Mouse (Mus musculus): Measurements from ENCODE around the gene Gm10697. TPM values are rescaled to one million over a fixed set of nuclear protein-coding genes. Genes with fewer than 3 reads are reported as not detected.
"Not testable (repeated sequence)": the region's sequence is repeated elsewhere in the genome, so short reads cannot be mapped to it uniquely, and the experiment has no call there.

The Gm10697 gene
- not detected in 2 replicates for polyA plus RNA-seq (2012; rRNA removed)

DNA sequence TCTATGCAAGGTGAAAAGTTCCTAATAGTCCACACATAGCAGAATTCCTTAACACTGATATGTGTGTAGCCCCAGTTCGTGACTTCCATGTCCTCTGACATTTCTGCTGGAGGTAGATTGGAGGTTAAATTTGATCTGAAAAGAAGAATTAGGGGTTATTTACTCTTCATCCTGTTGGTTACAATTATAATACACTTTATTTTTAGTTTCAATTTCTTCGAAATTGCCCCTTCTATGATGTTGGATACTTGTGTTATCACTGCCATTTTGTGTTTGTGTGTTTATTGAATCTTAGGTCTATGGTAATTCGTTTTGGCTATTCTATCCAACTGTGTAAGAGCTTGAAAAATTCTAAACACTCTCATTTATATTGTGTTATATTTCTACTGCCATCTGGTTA is at the start of gene Gm10697:
Gm10697 (minus strand) TSS at position 101 of the 400 bp plus-strand sequence.
- DNase-seq (ENCODE audit: low read depth), result not testable (repeated sequence)

DNA sequence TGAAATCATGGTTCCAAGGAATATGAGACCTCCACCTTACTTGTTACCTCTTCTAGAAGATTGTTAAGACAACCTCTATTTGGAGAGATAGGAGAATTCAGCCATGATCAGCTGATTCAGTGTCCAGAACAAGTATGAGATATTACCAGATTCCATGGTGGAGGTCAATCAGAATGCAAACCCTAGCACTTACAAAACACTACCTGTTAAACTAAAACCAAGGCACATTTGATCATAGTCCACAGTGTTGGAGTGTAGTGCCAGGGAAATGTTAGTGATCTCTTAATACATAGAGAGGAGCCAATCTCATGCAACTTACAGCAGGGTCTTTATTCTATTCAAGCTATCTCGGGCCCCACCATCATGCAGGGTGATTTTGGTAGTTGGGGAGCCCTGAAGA is 42.6 kb upstream of the Gm10697 start:
- DNase-seq (ENCODE audit: low read depth), result not testable (repeated sequence)

- not testable (repeated sequence) for DNase-seq (ENCODE audit: low read depth)
Measured at GRCm38 (mm10) chr3:94054785-94055184, 17.7 kb downstream of the Gm10697 start, which contains the start of gene Gm9125. Gene Gm9125, minus strand, starts transcription at chr3:94054885.

DNA sequence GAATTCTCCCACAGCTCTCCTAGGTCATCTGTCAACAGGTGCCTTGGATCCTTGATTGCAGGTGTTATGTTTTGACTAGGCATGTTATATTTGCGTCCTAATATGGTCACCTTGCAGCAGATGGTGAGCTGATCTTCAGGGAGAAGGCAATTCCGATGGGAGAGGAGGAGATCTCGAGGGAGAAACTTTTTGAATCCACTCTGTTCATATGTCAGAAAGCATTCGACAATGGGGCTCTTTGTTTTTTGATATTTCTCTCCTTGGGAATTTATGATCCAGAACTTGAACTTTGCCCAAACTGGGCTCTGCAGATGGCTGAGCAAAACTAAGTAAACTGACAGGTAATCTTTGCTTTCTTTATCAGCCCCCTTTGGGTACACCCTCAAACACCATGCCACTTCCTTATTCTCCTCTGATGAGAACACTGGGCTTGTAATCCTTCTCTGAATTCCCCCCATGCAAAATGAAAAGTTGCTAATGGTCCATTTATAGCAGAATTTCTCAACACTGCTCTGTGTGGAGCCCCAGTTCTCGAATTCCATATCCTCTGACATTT is 22.8 kb downstream of the Gm10697 start:
- not testable (repeated sequence) for DNase-seq (ENCODE audit: low read depth)

DNA sequence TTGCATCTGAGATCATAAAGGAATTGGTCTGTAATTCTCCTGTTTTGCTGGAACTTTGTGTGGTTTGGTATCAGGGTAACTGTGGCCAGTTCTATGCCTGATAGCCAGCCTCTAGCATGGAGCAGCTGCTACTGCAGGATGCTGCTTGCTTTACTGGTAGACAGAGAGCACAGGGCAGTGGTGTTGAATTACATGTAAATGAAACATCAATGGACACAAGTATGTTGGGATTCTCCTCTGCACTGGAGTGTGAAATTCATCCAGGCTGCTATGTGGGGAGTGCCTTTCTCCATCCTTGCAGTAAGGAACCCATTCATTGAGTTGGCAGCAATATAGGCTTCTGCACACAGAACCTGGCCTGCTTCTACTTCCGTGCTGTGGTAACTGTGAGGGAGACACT is 34.2 kb downstream of the Gm10697 start:
- not testable (repeated sequence) for DNase-seq (ENCODE audit: low read depth)

GRCm38 (mm10) chr3:94034400-94034799 is 38.0 kb downstream of the Gm10697 start:
- DNase-seq (ENCODE audit: low read depth), result not testable (repeated sequence)

Other genes with a start within 250 kb of the Gm10697 start
- not detected in 2 replicates for gene Tdpoz3, start 246.6 kb downstream of the Gm10697 start, polyA plus RNA-seq (2012; rRNA removed)
- gene Gm9117, start 129.1 kb downstream of the Gm10697 start, polyA plus RNA-seq (2012; rRNA removed), result not detected in 2 replicates
- not detected in 2 replicates for gene Tdpoz5, start 111.3 kb downstream of the Gm10697 start, polyA plus RNA-seq (2012; rRNA removed)
- not detected in 2 replicates for gene Gm9125, start 17.8 kb downstream of the Gm10697 start, polyA plus RNA-seq (2012; rRNA removed)
- not detected in 2 replicates for gene Gm10696, start 105.5 kb upstream of the Gm10697 start, polyA plus RNA-seq (2012; rRNA removed)
- not detected in 2 replicates for gene Gm5286, start 124.1 kb upstream of the Gm10697 start, polyA plus RNA-seq (2012; rRNA removed)
- gene Gm4778, start 191.4 kb upstream of the Gm10697 start, polyA plus RNA-seq (2012; rRNA removed), result not detected in 2 replicates
- gene Them4, start 237.4 kb upstream of the Gm10697 start, polyA plus RNA-seq (2012; rRNA removed), result 4.8 and 6.8 TPM in 2 replicates

Measured in gonadal fat pad, adult 2 months (tissue).